Mouse (Mus musculus) liver, embryonic 15.5 days (tissue): Measurements from ENCODE around the gene Cnnm1. TPM values are rescaled to one million over a fixed set of nuclear protein-coding genes. Genes with fewer than 3 reads are reported as not detected.
"Not testable (repeated sequence)": the region's sequence is repeated elsewhere in the genome, so short reads cannot be mapped to it uniquely, and the experiment has no call there.

Experiments used
- ATAC-seq: fragments of 200-750 bp; cut with Nextera tagmentation; 2 replicates; pipeline ENCODE4 v1.8.0; 2017; ENCODE audit warnings: moderate number of reproducible peaks, mild to moderate bottlenecking, moderate library complexity; ENCODE audit not compliant: insufficient read depth
- H3K27ac ChIP-seq: fragments of 300-500 bp; sonication (generic); replicated peaks from 2 replicates; pipeline ENCODE4 v1.5.1; 2015; ENCODE audit warnings: mild to moderate bottlenecking, inconsistent platforms
- H3K27me3 ChIP-seq: fragments of 300-500 bp; sonication (generic); 2 replicates; pipeline ENCODE4 v1.6.1; 2015; ENCODE audit warnings: mild to moderate bottlenecking, inconsistent platforms
- H3K36me3 ChIP-seq: fragments of 300-500 bp; sonication (generic); replicated peaks from 2 replicates; pipeline ENCODE4 v1.6.1; 2015; ENCODE audit warnings: moderate library complexity, mild to moderate bottlenecking, inconsistent platforms
- H3K4me1 ChIP-seq: fragments of 300-500 bp; sonication (generic); replicated peaks from 2 replicates; pipeline ENCODE4 v1.6.1; 2015; ENCODE audit warnings: inconsistent platforms
- H3K4me2 ChIP-seq: fragments of 300-500 bp; sonication (generic); 2 replicates; pipeline ENCODE4 v1.6.1; 2015; ENCODE audit warnings: moderate library complexity, mild to moderate bottlenecking, inconsistent platforms
- H3K4me3 ChIP-seq: fragments of 300-500 bp; sonication (generic); replicated peaks from 2 replicates; pipeline ENCODE4 v1.5.1; 2015; ENCODE audit warnings: mild to moderate bottlenecking, inconsistent platforms
- H3K9ac ChIP-seq: fragments of 300-500 bp; sonication (generic); 2 replicates; pipeline ENCODE4 v1.6.1; 2015; ENCODE audit warnings: moderate library complexity, mild to moderate bottlenecking, inconsistent platforms
- H3K9me3 ChIP-seq: fragments of 300-500 bp; sonication (generic); replicated peaks from 2 replicates; pipeline ENCODE4 v1.6.1; 2016; ENCODE audit warnings: inconsistent platforms
- WGBS: fragments of 180-500 bp; shearing (Covaris S2); methylation state at CpG from one replicate; pipeline ENCODE4 v1.1.7; 2015; ENCODE audit warnings: mixed read lengths; ENCODE audit not compliant: insufficient replicate concordance; 5-methylcytosine and 5-hydroxymethylcytosine counted together
- polyA plus RNA-seq: library from polyadenylated mRNA; unstranded; fragments of >200 nt; fragmentation: Nextera tagmentation; extraction: Ambion mirVana; gene quantifications from 2 replicates; pipeline ENCODE4 v1.2.1, GENCODE M21; 2015

Cnnm1 gene
- polyA plus RNA-seq, 1 experiment from 2014 or later, result 0.21 TPM

DNA sequence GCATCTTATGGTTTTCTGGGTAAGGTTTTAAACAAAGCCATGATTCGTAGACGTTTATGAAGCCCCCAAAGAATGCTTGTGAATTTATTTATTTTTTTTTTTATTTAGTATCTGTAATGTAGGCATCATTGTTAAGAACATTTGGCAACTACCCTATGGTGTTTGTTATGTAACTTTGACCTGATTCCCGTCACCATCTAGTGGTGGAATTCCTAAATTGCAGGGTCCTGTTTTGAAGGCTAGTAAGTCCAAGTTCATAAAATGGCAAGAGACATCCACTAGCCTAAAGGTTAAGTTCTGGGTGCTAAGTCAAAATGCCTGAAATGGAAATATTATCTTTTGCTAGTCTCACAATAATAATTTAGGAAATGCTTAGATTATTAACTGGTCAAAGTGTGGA lies 47.2 kb downstream of the Cnnm1 start:
- no peak for ATAC-seq
- no peaks in the 10 kb centered on the region for H3K36me3 ChIP-seq
- H3K4me1 ChIP-seq, result no peaks in the 10 kb centered on the region
- no peak overlapping the region for H3K27ac ChIP-seq
- H3K9ac ChIP-seq, result no peak overlapping the region
- 20% methylated on average over 3 of the region's 3 CpGs for WGBS
- H3K4me2 ChIP-seq, result no peak overlapping the region
- H3K9me3 ChIP-seq, result no peaks in the 10 kb centered on the region
- H3K27me3 ChIP-seq, result no peaks in the 10 kb centered on the region; the same call in 1 of the 2 replicates
- H3K4me3 ChIP-seq, result no peak overlapping the region

DNA sequence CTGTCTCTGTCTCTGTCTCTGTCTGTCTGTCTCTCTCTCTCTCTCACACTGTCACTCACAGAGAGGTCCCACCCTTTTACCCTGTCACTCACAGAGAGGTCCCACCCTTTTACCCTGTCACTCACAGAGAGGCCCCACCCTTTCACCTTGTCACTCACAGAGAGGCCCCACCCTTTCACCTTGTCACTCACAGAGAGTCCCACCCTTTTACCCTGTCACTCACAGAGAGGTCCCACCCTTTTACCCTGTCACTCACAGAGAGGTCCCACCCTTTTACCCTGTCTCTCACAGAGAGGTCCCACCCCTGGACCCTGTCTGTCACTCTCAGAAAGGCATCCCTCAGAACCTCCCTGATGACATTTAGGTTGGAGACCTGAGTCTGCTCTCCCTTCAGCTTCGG lies 53.1 kb downstream of the Cnnm1 start:
- not testable (repeated sequence) for H3K4me2 ChIP-seq, H3K36me3 ChIP-seq, H3K27me3 ChIP-seq, ATAC-seq, H3K4me3 ChIP-seq, H3K9me3 ChIP-seq, H3K9ac ChIP-seq, H3K27ac ChIP-seq
- 91% methylated on average over 1 of the region's 1 CpGs for WGBS
- peaks cover 33% of the 10 kb centered on the region for H3K4me1 ChIP-seq

GRCm38 (mm10) chr19:43493878-43494277 lies 53.6 kb downstream of the Cnnm1 start:
- H3K27me3 ChIP-seq, result peaks cover 6% of the 10 kb centered on the region; the same call in 1 of the 2 replicates
- no peak overlapping the region for H3K4me3 ChIP-seq
- no peak overlapping the region for H3K27ac ChIP-seq
- H3K9me3 ChIP-seq, result no peaks in the 10 kb centered on the region
- 70% methylated on average over 6 of the region's 6 CpGs for WGBS
- H3K4me2 ChIP-seq, result peak overlapping the region; percentile 69
- peaks cover 33% of the 10 kb centered on the region for H3K4me1 ChIP-seq
- no peak overlapping the region for H3K9ac ChIP-seq
- ATAC-seq, result no peak
- peaks cover 5% of the 10 kb centered on the region; the same call in 1 of the 2 replicates for H3K36me3 ChIP-seq

- Histone ChIP-seq H3K27ac (peak overlapping the region; percentile 65), H3K4me3 (peak overlapping the region; percentile 38)
Measured at GRCm38 (mm10) chr19:43494914-43495313, 54.7 kb downstream of the Cnnm1 start.

GRCm38 (mm10) chr19:43495846-43496245 lies 55.6 kb downstream of the Cnnm1 start:
- WGBS, result 14% methylated on average over 5 of the region's 5 CpGs
- Histone ChIP-seq H3K4me3 (no peak overlapping the region), H3K27me3 (peaks cover 6% of the 10 kb centered on the region; the same call in 1 of the 2 replicates), H3K9me3 (no peaks in the 10 kb centered on the region), H3K4me2 (peak overlapping the region; percentile 69; the same call in 1 of the 2 replicates), H3K27ac (no peak overlapping the region), H3K36me3 (peaks cover 25% of the 10 kb centered on the region), H3K9ac (no peak overlapping the region), H3K4me1 (peaks cover 33% of the 10 kb centered on the region)
- ATAC-seq, result no peak

More at GRCm38 (mm10) chr19:43494914-43495313, 54.7 kb downstream of the Cnnm1 start:
- peak overlapping the region; percentile 30; the same call in 1 of the 2 replicates for H3K9ac ChIP-seq
- H3K4me2 ChIP-seq, result peak overlapping the region; percentile 69
- ATAC-seq, result peak; percentile 85
- H3K9me3 ChIP-seq, result no peaks in the 10 kb centered on the region
- peaks cover 6% of the 10 kb centered on the region; the same call in 1 of the 2 replicates for H3K27me3 ChIP-seq
- H3K36me3 ChIP-seq, result peaks cover 15% of the 10 kb centered on the region
- 10% methylated on average over 14 of the region's 14 CpGs for WGBS
- H3K4me1 ChIP-seq, result peaks cover 33% of the 10 kb centered on the region

DNA sequence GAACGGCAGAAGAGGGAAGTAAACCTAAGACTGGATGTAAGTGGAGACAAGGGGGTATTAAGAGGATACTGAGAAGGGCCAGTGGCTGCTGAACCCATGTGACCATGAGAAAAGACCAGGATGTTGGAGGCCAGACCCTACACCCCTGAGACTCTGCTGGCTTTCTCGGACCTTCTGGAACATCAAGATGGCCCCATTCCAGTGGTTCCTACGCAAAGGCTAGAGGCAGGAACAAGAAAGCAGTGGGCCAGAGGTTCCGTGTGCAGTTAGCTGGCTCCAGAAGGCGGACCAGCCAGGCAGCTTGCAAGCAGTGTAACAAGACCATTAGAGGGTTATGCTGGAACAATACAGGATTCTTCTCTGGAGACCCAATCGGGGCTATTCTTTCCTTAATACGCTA lies 57.2 kb downstream of the Cnnm1 start:
- 77% methylated on average over 7 of the region's 7 CpGs for WGBS
- Histone ChIP-seq H3K27ac (no peak overlapping the region), H3K4me3 (no peak overlapping the region), H3K9me3 (no peaks in the 10 kb centered on the region), H3K27me3 (peaks cover 6% of the 10 kb centered on the region; the same call in 1 of the 2 replicates), H3K4me1 (peaks cover 33% of the 10 kb centered on the region), H3K4me2 (no peak overlapping the region), H3K9ac (no peak overlapping the region), H3K36me3 (peaks cover 38% of the 10 kb centered on the region)
- ATAC-seq, result no peak

DNA sequence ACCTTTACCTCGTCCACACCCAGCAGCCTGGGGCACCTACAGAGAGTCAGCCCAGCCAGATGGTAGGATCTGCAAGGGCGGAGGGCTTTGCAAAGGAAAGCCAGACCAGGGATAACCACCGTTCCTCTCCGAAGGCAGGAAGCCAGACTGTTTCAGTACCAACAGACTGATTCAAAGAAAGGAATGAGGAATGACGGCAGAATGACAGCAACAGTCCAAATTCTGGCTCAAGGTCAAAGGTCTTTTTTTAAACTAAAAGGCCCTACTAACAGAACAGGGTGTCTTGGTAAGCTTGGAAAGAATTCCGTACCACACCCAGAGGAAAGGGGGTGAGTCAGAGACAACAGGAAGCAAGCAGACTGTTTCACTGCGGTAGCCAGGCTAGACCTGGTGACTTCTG lies 58.6 kb downstream of the Cnnm1 start:
- H3K36me3 ChIP-seq, result peaks cover 45% of the 10 kb centered on the region

GRCm38 (mm10) chr19:43502630-43503029 lies 62.4 kb downstream of the Cnnm1 start:
- no peaks in the 10 kb centered on the region for H3K9me3 ChIP-seq
- no peaks in the 10 kb centered on the region for H3K4me1 ChIP-seq
- no peak for ATAC-seq
- H3K9ac ChIP-seq, result no peak overlapping the region
- 78% methylated on average over 11 of the region's 11 CpGs for WGBS
- H3K36me3 ChIP-seq, result peaks cover 66% of the 10 kb centered on the region
- no peak overlapping the region for H3K4me3 ChIP-seq
- no peak overlapping the region for H3K27ac ChIP-seq
- no peaks in the 10 kb centered on the region for H3K27me3 ChIP-seq
- no peak overlapping the region for H3K4me2 ChIP-seq

More for the DNA sequence above, 58.6 kb downstream of the Cnnm1 start:
- H3K4me1 ChIP-seq, result peaks cover 22% of the 10 kb centered on the region
- peaks cover 6% of the 10 kb centered on the region; the same call in 1 of the 2 replicates for H3K27me3 ChIP-seq
- no peak for ATAC-seq
- H3K9me3 ChIP-seq, result no peaks in the 10 kb centered on the region
- no peak overlapping the region for H3K27ac ChIP-seq
- WGBS, result 72% methylated on average over 7 of the region's 7 CpGs
- H3K4me3 ChIP-seq, result no peak overlapping the region
- no peak overlapping the region for H3K9ac ChIP-seq
- no peak overlapping the region for H3K4me2 ChIP-seq

GRCm38 (mm10) chr19:43503593-43503992 lies 63.4 kb downstream of the Cnnm1 start:
- H3K36me3 ChIP-seq, result peaks cover 71% of the 10 kb centered on the region
- H3K9me3 ChIP-seq, H3K27ac ChIP-seq, H3K4me3 ChIP-seq, H3K27me3 ChIP-seq, H3K9ac ChIP-seq, H3K4me2 ChIP-seq, H3K4me1 ChIP-seq, ATAC-seq: not testable (repeated sequence)
- WGBS, result 60% methylated on average over 8 of the region's 9 CpGs

GRCm38 (mm10) chr19:43505441-43505840 lies 65.2 kb downstream of the Cnnm1 start:
- Histone ChIP-seq H3K36me3 (peaks cover 60% of the 10 kb centered on the region), H3K9ac (no peak overlapping the region)

DNA sequence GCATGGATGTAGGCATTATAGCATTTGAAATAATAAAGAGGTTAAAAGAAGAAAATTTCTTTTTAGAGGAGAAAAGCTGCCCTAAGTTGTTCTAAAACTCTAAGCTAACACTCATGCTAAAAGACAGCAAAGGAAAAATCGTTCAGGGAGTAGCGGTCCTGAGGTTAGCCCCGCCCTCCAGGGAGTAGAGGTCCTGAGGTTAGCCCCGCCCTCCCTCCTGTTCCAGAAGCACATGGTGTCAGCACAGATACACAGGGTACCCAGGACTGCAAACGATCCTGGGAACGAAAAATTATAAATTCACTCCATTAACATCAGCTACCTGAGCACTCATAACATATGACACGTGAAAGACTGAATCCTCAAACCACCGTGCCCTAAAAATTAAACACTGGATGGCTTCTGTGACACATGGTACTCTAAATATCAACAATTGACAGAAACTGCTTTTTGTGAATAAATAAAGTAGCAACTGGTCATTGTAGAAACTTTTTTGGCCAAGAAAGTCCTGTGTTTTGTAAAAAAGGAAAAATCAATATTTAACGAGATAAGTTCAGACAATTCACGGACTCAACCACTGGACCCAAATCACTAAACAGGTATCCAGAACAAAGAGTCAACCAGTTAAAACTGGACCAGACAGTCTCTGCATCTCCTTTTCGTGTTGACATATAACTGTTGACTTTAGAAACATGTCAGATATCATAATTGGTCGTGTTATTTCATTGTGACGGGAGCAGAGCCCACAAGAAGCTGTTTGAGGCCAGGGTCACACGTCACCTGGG lies 70.4 kb downstream of the Cnnm1 start:
- Histone ChIP-seq H3K4me1 (peaks cover 30% of the 10 kb centered on the region), H3K9me3 (no peaks in the 10 kb centered on the region), H3K36me3 (peaks cover 45% of the 10 kb centered on the region), H3K4me3 (no peak overlapping the region), H3K27me3 (no peaks in the 10 kb centered on the region), H3K4me2 (no peak overlapping the region), H3K27ac (no peak overlapping the region), H3K9ac (no peak overlapping the region)
- no peak for ATAC-seq
- whole genome bisulfite sequencing, result 77% methylated on average over 14 of the region's 14 CpGs

More at GRCm38 (mm10) chr19:43505441-43505840, 65.2 kb downstream of the Cnnm1 start:
- Histone ChIP-seq H3K4me3 (no peak overlapping the region), H3K27ac (no peak overlapping the region), H3K9me3 (no peaks in the 10 kb centered on the region), H3K27me3 (no peaks in the 10 kb centered on the region), H3K4me1 (no peaks in the 10 kb centered on the region), H3K4me2 (no peak overlapping the region)
- ATAC-seq, result no peak
- 79% methylated on average over 12 of the region's 12 CpGs for WGBS
